Mouse (Mus musculus) frontal cortex, postnatal 10 days (tissue): ENCODE measurements around the gene Mcm10.

ENCODE experiments used
- DNase-seq, 2 experiments: peaks; one replicate each; pipeline ENCODE4 v3.0.0; 2022; ENCODE audit warnings: low spot score in 2 of 2, mixed read lengths in 1 of 2

The Mcm10 gene

GRCm38 (mm10) chr2:5032665-5033064 is 20.1 kb upstream of the Mcm10 start:
- no peak for DNase-seq

GRCm38 (mm10) chr2:5031215-5031614 is 18.6 kb upstream of the Mcm10 start:
- DNase-seq = no peak

- no peak for DNase-seq
Observed at GRCm38 (mm10) chr2:5029808-5030207, 17.2 kb upstream of the Mcm10 start.

- no peak for DNase-seq
Observed at GRCm38 (mm10) chr2:5028047-5028446, 15.5 kb upstream of the Mcm10 start.

- DNase-seq = no peak
Observed at GRCm38 (mm10) chr2:5027057-5027456, 14.5 kb upstream of the Mcm10 start.

GRCm38 (mm10) chr2:5025162-5025733 is 12.7 kb upstream of the Mcm10 start:
- DNase-seq = no peak

- DNase-seq = no peak
Observed at GRCm38 (mm10) chr2:5023699-5024399, 11.3 kb upstream of the Mcm10 start.

GRCm38 (mm10) chr2:5023275-5023674 is 10.7 kb upstream of the Mcm10 start:
- no peak for DNase-seq

GRCm38 (mm10) chr2:5019708-5020107 is 7.1 kb upstream of the Mcm10 start:
- no peak for DNase-seq

- DNase-seq = no peak
Observed at GRCm38 (mm10) chr2:5016922-5017321, 4.3 kb upstream of the Mcm10 start.

GRCm38 (mm10) chr2:5015527-5015926 is 2.9 kb upstream of the Mcm10 start:
- DNase-seq = no peak

GRCm38 (mm10) chr2:5014616-5015015 is 2.0 kb upstream of the Mcm10 start:
- no peak for DNase-seq

GRCm38 (mm10) chr2:5011898-5012490 is 597 bp downstream of the Mcm10 start:
- no peak for DNase-seq

GRCm38 (mm10) chr2:5007107-5007506 is 5.5 kb downstream of the Mcm10 start:
- DNase-seq = no peak

- DNase-seq = no peak
Observed at GRCm38 (mm10) chr2:5001266-5001665, 11.3 kb downstream of the Mcm10 start.

GRCm38 (mm10) chr2:4998905-4999304 is 13.7 kb downstream of the Mcm10 start:
- no peak for DNase-seq

GRCm38 (mm10) chr2:4996421-4996824 is 16.2 kb downstream of the Mcm10 start:
- DNase-seq = no peak

GRCm38 (mm10) chr2:4995646-4996045 is 16.9 kb downstream of the Mcm10 start:
- no peak for DNase-seq

- no peak for DNase-seq
Observed at GRCm38 (mm10) chr2:4994436-4994835, 18.2 kb downstream of the Mcm10 start.

GRCm38 (mm10) chr2:4993584-4993983 is 19.0 kb downstream of the Mcm10 start:
- DNase-seq = peak; percentile 31 to 33

- DNase-seq = no peak
Observed at GRCm38 (mm10) chr2:4988826-4989424, 23.7 kb downstream of the Mcm10 start.

GRCm38 (mm10) chr2:4987388-4988180 is 25.0 kb downstream of the Mcm10 start:
- no peak for DNase-seq
